Mouse (Mus musculus): ENCODE results near the gene Txndc12. TPM values are rescaled to one million over a fixed set of nuclear protein-coding genes. Genes with fewer than 3 reads are reported as not detected.

Gene Txndc12
- total and polyA plus RNA-seq, 2 experiments from 2014 or later = 37.7 to 73.5 TPM

- no peaks in the 10 kb centered on the region for H3K4me1 ChIP-seq (ENCODE audit: control insufficient read depth, insufficient read depth)
- H3K27ac ChIP-seq (ENCODE audit: low read depth) = no peak overlapping the region
- no peak overlapping the region for H3K9ac ChIP-seq (replicated peaks; ENCODE audit: low read depth, low read length)
- no peak overlapping the region for H3K4me3 ChIP-seq (ENCODE audit: low read depth, low read length)
- H3K9me3 ChIP-seq (replicated peaks; ENCODE audit: control insufficient read depth, low read length) = no peaks in the 10 kb centered on the region
- no peak for ATAC-seq (ENCODE audit: insufficient read depth, low read depth)
- no peak for TF ChIP-seq EP300 (IDR thresholded peaks at IDR 0.05; ENCODE audit: low read depth)
- H3K4me2 ChIP-seq (ENCODE audit: low read depth, low read length) = no peak overlapping the region
- no peaks in the 10 kb centered on the region for H3K36me3 ChIP-seq (replicated peaks; ENCODE audit: control insufficient read depth, insufficient read depth, low read length)
- 88% methylated on average over 7 of the region's 7 CpGs for WGBS
- no peak for DNase-seq (ENCODE audit: low spot score)
- no peaks in the 10 kb centered on the region for H3K27me3 ChIP-seq (ENCODE audit: control insufficient read depth, insufficient read depth, low read length)
Measured at GRCm38 (mm10) chr4:108900421-108900820, 66.0 kb downstream of the Txndc12 start.

- WGBS = 92% methylated on average over 9 of the region's 9 CpGs
- no peaks in the 10 kb centered on the region for H3K27me3 ChIP-seq (ENCODE audit: control insufficient read depth, insufficient read depth, low read length)
- no peak overlapping the region for H3K9ac ChIP-seq (replicated peaks; ENCODE audit: low read depth, low read length)
- no peak overlapping the region for H3K4me2 ChIP-seq (ENCODE audit: low read depth, low read length)
- no peaks in the 10 kb centered on the region for H3K36me3 ChIP-seq (replicated peaks; ENCODE audit: control insufficient read depth, insufficient read depth, low read length)
- H3K4me3 ChIP-seq (ENCODE audit: low read depth, low read length) = no peak overlapping the region
- H3K27ac ChIP-seq (ENCODE audit: low read depth) = no peak overlapping the region
- TF ChIP-seq EP300 (IDR thresholded peaks at IDR 0.05; ENCODE audit: low read depth) (no peak), CTCF (IDR thresholded peaks at IDR 0.05; ENCODE audit: low read depth) (no peak)
- no peaks in the 10 kb centered on the region for H3K9me3 ChIP-seq (replicated peaks; ENCODE audit: control insufficient read depth, low read length)
- H3K4me1 ChIP-seq (ENCODE audit: control insufficient read depth, insufficient read depth) = peaks cover 6% of the 10 kb centered on the region; the same call in 1 of the 2 replicates
- DNase-seq (ENCODE audit: low spot score) = no peak
- no peak for ATAC-seq (ENCODE audit: insufficient read depth, low read depth)
Measured at GRCm38 (mm10) chr4:108902886-108903285, 68.5 kb downstream of the Txndc12 start.

GRCm38 (mm10) chr4:108903346-108903745 is 68.9 kb downstream of the Txndc12 start:
- no peak for DNase-seq (ENCODE audit: low spot score)
- no peak overlapping the region for H3K4me2 ChIP-seq (ENCODE audit: low read depth, low read length)
- WGBS = 89% methylated on average over 9 of the region's 9 CpGs

GRCm38 (mm10) chr4:108904076-108904475 is 69.7 kb downstream of the Txndc12 start:
- H3K36me3 ChIP-seq (replicated peaks; ENCODE audit: control insufficient read depth, insufficient read depth, low read length) = no peaks in the 10 kb centered on the region
- H3K4me2 ChIP-seq (ENCODE audit: low read depth, low read length) = no peak overlapping the region
- H3K9me3 ChIP-seq (replicated peaks; ENCODE audit: control insufficient read depth, low read length) = no peaks in the 10 kb centered on the region
- ATAC-seq (ENCODE audit: insufficient read depth, low read depth) (no peak), DNase-seq (ENCODE audit: low spot score) (no peak)
- no peak overlapping the region for H3K27ac ChIP-seq (ENCODE audit: low read depth)
- H3K4me3 ChIP-seq (ENCODE audit: low read depth, low read length) = no peak overlapping the region
- 67% methylated on average over 6 of the region's 6 CpGs for WGBS
- TF ChIP-seq EP300 (IDR thresholded peaks at IDR 0.05; ENCODE audit: low read depth) (no peak), CTCF (IDR thresholded peaks at IDR 0.05; ENCODE audit: low read depth) (no peak)
- peaks cover 6% of the 10 kb centered on the region; the same call in 1 of the 2 replicates for H3K4me1 ChIP-seq (ENCODE audit: control insufficient read depth, insufficient read depth)
- no peaks in the 10 kb centered on the region for H3K27me3 ChIP-seq (ENCODE audit: control insufficient read depth, insufficient read depth, low read length)
- no peak overlapping the region for H3K9ac ChIP-seq (replicated peaks; ENCODE audit: low read depth, low read length)

More at GRCm38 (mm10) chr4:108903346-108903745, 68.9 kb downstream of the Txndc12 start:
- no peak for TF ChIP-seq CTCF (IDR thresholded peaks at IDR 0.05; ENCODE audit: low read depth)
- no peak for TF ChIP-seq EP300 (IDR thresholded peaks at IDR 0.05; ENCODE audit: low read depth)
- H3K9ac ChIP-seq (replicated peaks; ENCODE audit: low read depth, low read length) = no peak overlapping the region
- H3K27me3 ChIP-seq (ENCODE audit: control insufficient read depth, insufficient read depth, low read length) = no peaks in the 10 kb centered on the region
- no peak overlapping the region for H3K4me3 ChIP-seq (ENCODE audit: low read depth, low read length)
- peaks cover 6% of the 10 kb centered on the region; the same call in 1 of the 2 replicates for H3K4me1 ChIP-seq (ENCODE audit: control insufficient read depth, insufficient read depth)
- H3K9me3 ChIP-seq (replicated peaks; ENCODE audit: control insufficient read depth, low read length) = no peaks in the 10 kb centered on the region
- no peak for ATAC-seq (ENCODE audit: insufficient read depth, low read depth)
- H3K27ac ChIP-seq (ENCODE audit: low read depth) = no peak overlapping the region
- no peaks in the 10 kb centered on the region for H3K36me3 ChIP-seq (replicated peaks; ENCODE audit: control insufficient read depth, insufficient read depth, low read length)

GRCm38 (mm10) chr4:108904790-108905189 is 70.4 kb downstream of the Txndc12 start:
- H3K36me3 ChIP-seq (replicated peaks; ENCODE audit: control insufficient read depth, insufficient read depth, low read length) = no peaks in the 10 kb centered on the region
- TF ChIP-seq CTCF (IDR thresholded peaks at IDR 0.05; ENCODE audit: low read depth) (no peak), EP300 (IDR thresholded peaks at IDR 0.05; ENCODE audit: low read depth) (no peak)
- no peak overlapping the region for H3K27ac ChIP-seq (ENCODE audit: low read depth)
- no peak overlapping the region for H3K4me2 ChIP-seq (ENCODE audit: low read depth, low read length)
- H3K27me3 ChIP-seq (ENCODE audit: control insufficient read depth, insufficient read depth, low read length) = no peaks in the 10 kb centered on the region
- H3K9ac ChIP-seq (replicated peaks; ENCODE audit: low read depth, low read length) = no peak overlapping the region
- peaks cover 6% of the 10 kb centered on the region; the same call in 1 of the 2 replicates for H3K4me1 ChIP-seq (ENCODE audit: control insufficient read depth, insufficient read depth)
- no peaks in the 10 kb centered on the region for H3K9me3 ChIP-seq (replicated peaks; ENCODE audit: control insufficient read depth, low read length)
- DNase-seq (ENCODE audit: low spot score) = no peak
- H3K4me3 ChIP-seq (ENCODE audit: low read depth, low read length) = no peak overlapping the region
- no peak for ATAC-seq (ENCODE audit: insufficient read depth, low read depth)
- 79% methylated on average over 10 of the region's 10 CpGs for WGBS

- H3K36me3 ChIP-seq (replicated peaks; ENCODE audit: control insufficient read depth, insufficient read depth, low read length) = no peaks in the 10 kb centered on the region
- H3K9ac ChIP-seq (replicated peaks; ENCODE audit: low read depth, low read length) = no peak overlapping the region
- no peak for TF ChIP-seq CTCF (IDR thresholded peaks at IDR 0.05; ENCODE audit: low read depth)
- no peak for TF ChIP-seq EP300 (IDR thresholded peaks at IDR 0.05; ENCODE audit: low read depth)
- ATAC-seq (ENCODE audit: insufficient read depth, low read depth) (no peak), DNase-seq (ENCODE audit: low spot score) (no peak)
- no peaks in the 10 kb centered on the region for H3K9me3 ChIP-seq (replicated peaks; ENCODE audit: control insufficient read depth, low read length)
- WGBS = 24% methylated on average over 6 of the region's 6 CpGs
- H3K27ac ChIP-seq (ENCODE audit: low read depth) = no peak overlapping the region
- no peaks in the 10 kb centered on the region for H3K27me3 ChIP-seq (ENCODE audit: control insufficient read depth, insufficient read depth, low read length)
- no peak overlapping the region for H3K4me2 ChIP-seq (ENCODE audit: low read depth, low read length)
- no peak overlapping the region for H3K4me3 ChIP-seq (ENCODE audit: low read depth, low read length)
- H3K4me1 ChIP-seq (ENCODE audit: control insufficient read depth, insufficient read depth) = peaks cover 6% of the 10 kb centered on the region; the same call in 1 of the 2 replicates
Measured at GRCm38 (mm10) chr4:108905859-108906258, 71.5 kb downstream of the Txndc12 start.

Data from heart, postnatal 0 days (tissue).